Mouse (Mus musculus) lung, adult 18-20 months (tissue): Measurements from ENCODE around the gene Tas2r139.
"Not testable (repeated sequence)": the region's sequence is repeated elsewhere in the genome, so short reads cannot be mapped to it uniquely, and the experiment has no call there.

ENCODE experiments used
- DNase-seq, 2 experiments: peaks; one replicate each; pipeline ENCODE4 v3.0.0; 2022; ENCODE audit warnings: mixed read lengths in 2 of 2

Gene Tas2r139

DNA sequence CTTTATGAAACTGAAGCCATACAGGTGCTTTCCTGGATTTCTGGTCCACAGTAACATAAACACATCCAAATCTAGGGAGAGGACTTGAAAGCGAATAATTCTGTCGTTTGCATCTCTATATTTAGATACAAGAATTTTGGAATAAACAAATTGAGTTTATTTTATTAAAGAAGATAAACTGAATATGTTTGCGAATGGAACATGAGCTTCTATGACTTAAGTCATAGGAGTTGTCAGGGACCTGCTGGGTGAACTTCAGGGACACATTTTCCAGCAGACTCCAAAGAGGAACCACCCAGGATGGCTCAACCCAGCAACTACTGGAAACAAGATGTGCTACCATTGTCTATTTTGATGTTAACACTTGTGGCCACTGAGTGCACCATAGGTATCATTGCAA is at the start of gene Tas2r139:
Gene Tas2r139 (plus strand): TSS at position 301 of the 400 bp plus-strand sequence.
- no peak for DNase-seq

DNA sequence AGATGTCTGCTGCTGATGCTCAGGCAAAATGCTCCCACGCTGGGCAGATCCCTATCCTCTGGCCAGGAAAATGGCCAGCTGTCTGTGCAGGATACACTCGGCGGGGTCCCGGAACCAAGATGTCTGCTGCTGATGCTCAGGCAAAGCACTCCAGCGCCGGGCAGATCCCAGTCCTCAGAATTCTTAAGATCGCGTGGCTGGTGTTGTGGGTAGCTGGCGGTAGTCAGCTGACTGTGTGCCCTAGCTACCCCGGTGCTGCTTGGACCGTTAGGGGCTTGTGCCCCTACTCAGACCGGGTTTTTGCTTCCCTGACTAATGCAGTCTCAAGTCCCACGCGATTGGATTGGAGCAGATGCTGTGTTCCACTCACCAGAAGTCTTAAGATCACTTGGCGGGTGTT is 10.4 kb downstream of the Tas2r139 start:
- DNase-seq, result not testable (repeated sequence)

DNA sequence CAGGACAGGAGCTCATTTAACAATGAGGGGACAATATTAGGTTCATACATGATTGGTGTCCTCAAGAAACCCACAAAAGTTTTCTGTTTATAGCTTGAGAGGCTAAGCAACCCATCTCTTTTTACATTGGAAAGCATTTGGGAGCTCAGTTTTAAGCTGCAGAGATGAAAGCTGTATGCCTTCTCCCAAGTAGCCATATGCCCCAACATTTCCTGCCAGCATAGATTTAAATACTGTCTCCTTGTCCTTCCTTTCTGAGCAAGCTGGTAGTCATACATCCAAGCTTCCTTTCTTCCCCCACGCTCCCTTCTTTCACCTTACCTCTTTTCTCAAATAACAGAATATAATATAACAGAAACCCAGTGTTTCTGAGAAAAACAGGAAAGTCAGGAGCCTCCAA is 41.7 kb downstream of the Tas2r139 start:
- no peak for DNase-seq

DNA sequence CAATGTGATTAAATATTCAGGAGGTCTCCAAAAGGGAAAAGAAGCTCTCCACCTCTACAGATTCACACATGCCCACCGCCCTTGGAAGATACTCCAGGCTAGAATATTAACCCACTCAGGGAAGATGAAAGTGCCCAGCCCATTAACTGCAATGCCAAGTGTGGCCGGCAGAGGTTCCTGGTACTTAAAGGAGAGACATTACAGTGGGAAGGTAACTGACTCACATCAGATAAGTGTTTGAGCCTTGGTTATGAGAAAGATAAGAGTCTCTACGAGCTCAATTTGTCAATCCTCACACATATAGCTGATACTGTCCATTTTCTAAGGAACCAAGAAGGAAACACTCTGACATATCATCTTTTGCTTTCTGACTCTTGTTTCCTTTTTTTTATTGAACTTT is 45.5 kb downstream of the Tas2r139 start:
- DNase-seq, result peak in 1 of 2 experiments; percentile 1
